Mouse (Mus musculus): ENCODE results near the gene Shc3. TPM values are rescaled to one million over a fixed set of nuclear protein-coding genes. Genes with fewer than 3 reads are reported as not detected.

Shc3 gene
- polyA plus RNA-seq, 1 experiment from 2014 or later, result 5.0 TPM

DNA sequence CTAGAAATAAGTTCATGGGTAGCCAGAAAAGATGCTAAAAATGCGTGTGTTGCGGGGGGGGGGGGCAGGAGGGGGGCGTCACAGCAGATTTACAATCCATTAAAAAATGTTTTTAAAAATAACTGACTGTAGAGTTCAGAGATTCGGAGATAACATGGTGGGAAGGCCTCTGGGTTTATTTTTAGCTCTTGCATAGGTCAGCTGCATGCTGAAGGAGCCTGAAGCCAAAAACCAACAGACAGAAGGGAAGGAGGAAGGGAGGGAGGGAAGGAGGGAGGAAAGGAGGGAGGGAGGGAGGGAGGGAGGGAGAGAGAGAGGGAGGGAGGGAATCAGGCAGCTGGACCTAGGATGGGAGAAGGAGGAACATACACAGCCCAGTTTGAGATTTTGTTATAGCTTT is 18.8 kb upstream of the Shc3 start:
- ATAC-seq (ENCODE audit: low FRiP score, low TSS enrichment) (no peak), DNase-seq (no peak)
- Histone ChIP-seq H3K4me3 (replicated peaks; ENCODE audit: low read depth, low read length) (no peak overlapping the region), H3K4me2 (ENCODE audit: low read length) (no peak overlapping the region), H3K9me3 (ENCODE audit: control insufficient read depth, low read length) (no peaks in the 10 kb centered on the region; the same call in 1 of the 2 replicates), H3K4me1 (ENCODE audit: control insufficient read depth, insufficient read depth, low read length) (no peaks in the 10 kb centered on the region), H3K27me3 (ENCODE audit: control insufficient read depth, insufficient read depth, low read length) (no peaks in the 10 kb centered on the region), H3K27ac (replicated peaks; ENCODE audit: low read depth, low read length) (no peak overlapping the region), H3K9ac (replicated peaks; ENCODE audit: low read length) (no peak overlapping the region), H3K36me3 (ENCODE audit: control insufficient read depth, insufficient read depth, low read length) (no peaks in the 10 kb centered on the region)
- 78% methylated on average over 4 of the region's 4 CpGs for WGBS

DNA sequence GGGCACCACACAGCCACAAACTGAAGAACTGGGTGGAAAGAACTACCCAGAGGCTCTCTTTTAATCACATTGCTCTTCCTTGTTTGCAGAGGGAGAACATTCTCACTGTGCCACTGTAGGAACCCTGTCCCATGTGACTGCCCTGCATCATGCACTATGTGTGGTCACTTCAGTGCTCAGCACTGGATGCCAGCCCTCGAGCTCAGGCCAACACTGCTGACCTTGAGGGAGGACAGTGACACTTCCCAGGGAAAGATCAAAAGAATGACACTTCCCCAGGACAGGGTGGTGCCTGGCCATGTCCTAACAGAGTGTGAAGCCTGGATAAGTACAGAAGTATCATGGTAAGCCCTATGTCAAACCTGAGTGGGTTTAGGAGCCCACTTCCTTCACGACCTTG is 13.0 kb upstream of the Shc3 start:
- DNase-seq (no peak), ATAC-seq (ENCODE audit: low FRiP score, low TSS enrichment) (no peak)
- no peaks in the 10 kb centered on the region for H3K36me3 ChIP-seq (ENCODE audit: control insufficient read depth, insufficient read depth, low read length)
- no peaks in the 10 kb centered on the region for H3K27me3 ChIP-seq (ENCODE audit: control insufficient read depth, insufficient read depth, low read length)
- H3K9me3 ChIP-seq (ENCODE audit: control insufficient read depth, low read length), result no peaks in the 10 kb centered on the region
- no peak overlapping the region for H3K4me3 ChIP-seq (replicated peaks; ENCODE audit: low read depth, low read length)
- H3K9ac ChIP-seq (replicated peaks; ENCODE audit: low read length), result no peak overlapping the region
- H3K27ac ChIP-seq (replicated peaks; ENCODE audit: low read depth, low read length), result no peak overlapping the region
- 78% methylated on average over 2 of the region's 2 CpGs for WGBS
- peaks cover 18% of the 10 kb centered on the region for H3K4me1 ChIP-seq (ENCODE audit: control insufficient read depth, insufficient read depth, low read length)
- H3K4me2 ChIP-seq (ENCODE audit: low read length), result no peak overlapping the region

DNA sequence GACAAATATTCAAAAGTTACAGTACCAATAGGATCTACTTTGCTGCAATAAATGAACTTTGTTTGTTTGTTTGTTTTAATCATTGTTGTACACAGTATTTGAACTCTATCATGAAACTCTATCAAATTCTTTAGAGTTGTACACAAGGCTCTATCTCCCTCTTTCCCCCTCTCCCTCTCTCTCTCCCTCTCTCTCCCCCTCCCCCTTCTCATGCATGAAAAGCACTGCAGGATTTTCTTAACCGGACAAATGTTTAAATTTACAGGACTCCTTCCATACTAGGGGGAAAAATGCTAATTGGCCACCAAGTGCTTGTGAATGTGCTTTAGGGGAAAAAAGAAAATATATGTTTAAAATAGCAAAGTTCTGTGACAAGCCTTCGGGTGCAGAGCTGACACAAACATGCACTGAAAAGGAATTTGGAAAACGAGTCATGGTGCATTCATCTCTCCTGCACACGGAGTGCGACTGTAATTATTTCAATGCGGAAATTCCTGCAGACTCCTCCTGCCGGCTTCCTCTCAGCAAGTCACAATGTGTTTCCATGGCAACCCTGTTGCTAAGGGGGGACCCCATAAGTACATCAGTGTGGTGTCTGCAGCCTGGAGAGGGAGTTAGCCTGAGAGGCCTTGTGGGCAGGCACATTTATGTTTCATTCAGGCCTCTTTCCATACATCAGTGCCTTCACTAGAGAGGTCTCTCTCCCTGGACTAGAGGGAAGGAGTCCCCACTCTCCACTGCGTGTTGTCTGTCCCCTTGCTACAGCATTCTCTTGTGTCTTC is 11.2 kb upstream of the Shc3 start:
- no peak overlapping the region; the same call in 1 of the 2 replicates for H3K9ac ChIP-seq (replicated peaks; ENCODE audit: low read length)

DNA sequence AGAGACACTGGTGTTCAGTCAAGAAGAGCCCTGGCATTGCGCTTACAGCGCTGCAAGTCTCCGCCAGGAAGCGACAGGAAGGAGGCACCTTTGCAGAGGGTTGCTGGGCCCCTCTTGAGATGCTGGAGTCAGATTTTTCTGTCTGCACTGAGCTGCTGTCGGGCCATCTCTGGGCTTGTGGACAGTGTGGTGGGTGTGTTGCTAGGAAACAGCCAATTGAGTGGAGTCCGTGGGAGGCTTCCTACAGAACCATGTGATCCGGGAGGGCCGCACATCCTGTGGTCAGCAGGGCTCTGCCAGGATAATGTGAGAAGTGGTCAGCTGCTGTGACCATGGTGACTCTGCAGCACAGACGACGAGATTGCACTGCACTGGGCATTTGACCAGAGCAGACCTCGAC is 4.6 kb upstream of the Shc3 start:
- H3K4me2 ChIP-seq (ENCODE audit: low read length), result peak overlapping the region; percentile 25; the same call in 1 of the 2 replicates
- H3K4me3 ChIP-seq (replicated peaks; ENCODE audit: low read depth, low read length), result no peak overlapping the region
- DNase-seq, result peak; percentile 49
- no peaks in the 10 kb centered on the region for H3K36me3 ChIP-seq (ENCODE audit: control insufficient read depth, insufficient read depth, low read length)
- WGBS, result 26% methylated on average over 11 of the region's 11 CpGs
- peaks cover 14% of the 10 kb centered on the region for H3K4me1 ChIP-seq (ENCODE audit: control insufficient read depth, insufficient read depth, low read length)
- H3K27ac ChIP-seq (replicated peaks; ENCODE audit: low read depth, low read length), result no peak overlapping the region
- H3K27me3 ChIP-seq (ENCODE audit: control insufficient read depth, insufficient read depth, low read length), result peaks cover 7% of the 10 kb centered on the region
- no peak overlapping the region for H3K9ac ChIP-seq (replicated peaks; ENCODE audit: low read length)
- no peak for ATAC-seq (ENCODE audit: low FRiP score, low TSS enrichment)
- H3K9me3 ChIP-seq (ENCODE audit: control insufficient read depth, low read length), result no peaks in the 10 kb centered on the region

More for the DNA sequence above, 11.2 kb upstream of the Shc3 start:
- 0 out of 2 replicates have a peak overlapping the region, but pooled peaks have one; percentile 1 for H3K4me3 ChIP-seq (replicated peaks; ENCODE audit: low read depth, low read length)
- H3K27ac ChIP-seq (replicated peaks; ENCODE audit: low read depth, low read length), result peak overlapping the region; percentile 61
- ATAC-seq (ENCODE audit: low FRiP score, low TSS enrichment) (peak; percentile 92), DNase-seq (peak; percentile 96)
- no peaks in the 10 kb centered on the region for H3K9me3 ChIP-seq (ENCODE audit: control insufficient read depth, low read length)
- H3K36me3 ChIP-seq (ENCODE audit: control insufficient read depth, insufficient read depth, low read length), result no peaks in the 10 kb centered on the region
- H3K27me3 ChIP-seq (ENCODE audit: control insufficient read depth, insufficient read depth, low read length), result no peaks in the 10 kb centered on the region
- WGBS, result under 1% methylated on average over 8 of the region's 8 CpGs
- H3K4me2 ChIP-seq (ENCODE audit: low read length), result peak overlapping the region; percentile 42
- peaks cover 18% of the 10 kb centered on the region for H3K4me1 ChIP-seq (ENCODE audit: control insufficient read depth, insufficient read depth, low read length)

DNA sequence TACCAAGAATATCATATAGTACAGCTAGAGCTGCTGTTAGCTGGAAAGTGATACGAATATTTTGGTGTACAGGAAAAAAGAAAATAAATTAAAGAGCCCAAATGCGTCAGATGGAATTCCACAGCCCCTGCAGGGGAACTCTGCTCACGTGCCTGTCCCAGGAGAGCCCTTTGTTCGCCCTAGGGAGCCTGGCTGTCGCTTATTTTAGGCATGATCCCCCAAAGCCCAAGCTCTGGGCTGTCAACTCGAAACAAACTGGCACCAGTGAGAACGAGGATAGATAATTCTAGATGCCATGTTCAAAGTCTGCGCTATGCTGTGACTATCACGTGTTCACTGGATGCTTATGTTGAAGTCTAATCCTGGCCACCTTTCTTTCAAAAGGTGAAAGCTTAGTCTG is 892 bp upstream of the Shc3 start:
- Histone ChIP-seq H3K9ac (replicated peaks; ENCODE audit: low read length) (0 out of 2 replicates have a peak overlapping the region, but pooled peaks have one; percentile 23), H3K4me3 (replicated peaks; ENCODE audit: low read depth, low read length) (peak overlapping the region; percentile 58), H3K4me1 (ENCODE audit: control insufficient read depth, insufficient read depth, low read length) (peaks cover 41% of the 10 kb centered on the region), H3K27me3 (ENCODE audit: control insufficient read depth, insufficient read depth, low read length) (peaks cover 22% of the 10 kb centered on the region), H3K36me3 (ENCODE audit: control insufficient read depth, insufficient read depth, low read length) (no peaks in the 10 kb centered on the region), H3K9me3 (ENCODE audit: control insufficient read depth, low read length) (no peaks in the 10 kb centered on the region), H3K27ac (replicated peaks; ENCODE audit: low read depth, low read length) (peak overlapping the region; percentile 66), H3K4me2 (ENCODE audit: low read length) (peak overlapping the region; percentile 99)
- 5% methylated on average over 9 of the region's 9 CpGs for WGBS
- DNase-seq, result peak; percentile 65
- no peak for ATAC-seq (ENCODE audit: low FRiP score, low TSS enrichment)

DNA sequence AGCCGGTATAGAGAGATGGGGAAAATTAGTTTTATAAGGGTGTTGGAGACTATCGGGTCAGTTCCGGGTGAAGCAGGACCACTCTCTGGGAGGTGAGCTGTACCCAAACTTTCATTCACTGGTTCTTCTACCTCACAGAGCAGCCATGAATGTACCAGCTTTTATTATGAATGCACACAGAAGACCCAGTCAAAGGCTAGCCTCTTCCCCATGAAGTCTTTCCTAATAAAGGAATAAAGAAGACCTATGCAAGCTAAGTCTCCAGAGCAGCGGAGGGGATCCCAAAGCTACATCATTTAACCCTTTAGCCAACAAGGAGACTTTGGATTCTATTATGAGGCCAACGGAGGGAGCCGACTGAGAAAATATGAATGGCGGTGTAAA is 458 bp upstream of the Shc3 start:
- ATAC-seq (ENCODE audit: low FRiP score, low TSS enrichment), result peak; percentile 51; the same call in 1 of the 2 replicates
- Histone ChIP-seq H3K36me3 (ENCODE audit: control insufficient read depth, insufficient read depth, low read length) (no peaks in the 10 kb centered on the region), H3K4me2 (ENCODE audit: low read length) (peak overlapping the region; percentile 99), H3K4me3 (replicated peaks; ENCODE audit: low read depth, low read length) (peak overlapping the region; percentile 58), H3K9ac (replicated peaks; ENCODE audit: low read length) (peak overlapping the region; percentile 23; the same call in 1 of the 2 replicates), H3K9me3 (ENCODE audit: control insufficient read depth, low read length) (no peaks in the 10 kb centered on the region), H3K27ac (replicated peaks; ENCODE audit: low read depth, low read length) (peak overlapping the region; percentile 66), H3K4me1 (ENCODE audit: control insufficient read depth, insufficient read depth, low read length) (peaks cover 41% of the 10 kb centered on the region), H3K27me3 (ENCODE audit: control insufficient read depth, insufficient read depth, low read length) (peaks cover 22% of the 10 kb centered on the region)
- DNase-seq, result no peak
- WGBS, result under 1% methylated on average over 7 of the region's 7 CpGs

DNA sequence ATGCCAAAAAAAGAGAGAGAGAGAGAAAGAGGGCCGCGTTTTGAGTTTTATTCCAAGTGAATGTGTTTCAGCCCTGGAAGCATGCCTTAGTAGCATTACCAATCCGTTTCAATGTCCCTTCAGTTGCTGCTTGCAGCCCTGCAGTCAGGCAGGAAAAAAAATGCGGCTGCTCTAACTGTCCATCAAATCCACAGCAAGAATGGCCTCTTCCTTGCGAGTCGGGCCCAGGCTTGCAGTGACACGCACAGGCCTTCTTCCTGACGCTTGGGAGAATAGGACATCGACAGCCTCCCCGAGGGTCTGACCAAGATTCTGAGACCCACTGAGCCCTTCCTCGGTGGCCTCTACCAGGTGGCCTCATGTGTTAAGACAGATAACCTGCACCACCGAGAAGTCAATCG is 718 bp downstream of the Shc3 start:
- Histone ChIP-seq H3K4me2 (ENCODE audit: low read length) (peak overlapping the region; percentile 99), H3K36me3 (ENCODE audit: control insufficient read depth, insufficient read depth, low read length) (no peaks in the 10 kb centered on the region), H3K4me3 (replicated peaks; ENCODE audit: low read depth, low read length) (peak overlapping the region; percentile 58), H3K27me3 (ENCODE audit: control insufficient read depth, insufficient read depth, low read length) (peaks cover 22% of the 10 kb centered on the region), H3K9me3 (ENCODE audit: control insufficient read depth, low read length) (no peaks in the 10 kb centered on the region), H3K27ac (replicated peaks; ENCODE audit: low read depth, low read length) (peak overlapping the region; percentile 86), H3K9ac (replicated peaks; ENCODE audit: low read length) (peak overlapping the region; percentile 57; the same call in 1 of the 2 replicates), H3K4me1 (ENCODE audit: control insufficient read depth, insufficient read depth, low read length) (peaks cover 37% of the 10 kb centered on the region)
- WGBS, result under 1% methylated on average over 13 of the region's 13 CpGs
- ATAC-seq (ENCODE audit: low FRiP score, low TSS enrichment) (peak; percentile 0; the same call in 1 of the 2 replicates), DNase-seq (peak; percentile 68)

DNA sequence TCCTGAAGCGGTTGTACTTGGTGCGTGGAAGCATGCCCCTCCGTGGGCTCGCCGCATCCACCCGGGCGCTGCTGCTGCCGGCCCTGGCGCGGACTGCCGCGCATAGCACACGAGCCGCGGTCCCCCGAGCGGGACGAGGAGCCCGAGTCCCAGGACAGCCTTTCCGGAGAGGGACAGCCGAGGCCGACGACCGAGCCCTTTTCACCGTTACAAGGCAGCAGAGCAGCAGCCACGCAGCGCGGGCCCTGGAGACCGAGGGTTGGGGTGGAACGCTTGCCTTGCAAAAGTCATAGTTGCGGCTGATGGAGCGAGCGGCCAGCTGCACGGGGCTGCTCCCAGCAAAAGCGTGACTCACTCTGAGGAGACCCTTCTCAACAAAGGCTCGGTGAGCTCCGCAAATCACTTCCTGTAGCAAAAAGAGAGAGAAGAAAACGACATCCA is 1.8 kb downstream of the Shc3 start:
- Histone ChIP-seq H3K36me3 (ENCODE audit: control insufficient read depth, insufficient read depth, low read length) (no peaks in the 10 kb centered on the region), H3K9me3 (ENCODE audit: control insufficient read depth, low read length) (no peaks in the 10 kb centered on the region), H3K27ac (replicated peaks; ENCODE audit: low read depth, low read length) (0 out of 2 replicates have a peak overlapping the region, but pooled peaks have one; percentile 26), H3K27me3 (ENCODE audit: control insufficient read depth, insufficient read depth, low read length) (peaks cover 22% of the 10 kb centered on the region), H3K4me1 (ENCODE audit: control insufficient read depth, insufficient read depth, low read length) (peaks cover 37% of the 10 kb centered on the region), H3K9ac (replicated peaks; ENCODE audit: low read length) (peak overlapping the region; percentile 64), H3K4me3 (replicated peaks; ENCODE audit: low read depth, low read length) (peak overlapping the region; percentile 58), H3K4me2 (ENCODE audit: low read length) (peak overlapping the region; percentile 99)
- no peak for ATAC-seq (ENCODE audit: low FRiP score, low TSS enrichment)
- DNase-seq, result peak; percentile 66
- WGBS, result under 1% methylated on average over 38 of the region's 38 CpGs

DNA sequence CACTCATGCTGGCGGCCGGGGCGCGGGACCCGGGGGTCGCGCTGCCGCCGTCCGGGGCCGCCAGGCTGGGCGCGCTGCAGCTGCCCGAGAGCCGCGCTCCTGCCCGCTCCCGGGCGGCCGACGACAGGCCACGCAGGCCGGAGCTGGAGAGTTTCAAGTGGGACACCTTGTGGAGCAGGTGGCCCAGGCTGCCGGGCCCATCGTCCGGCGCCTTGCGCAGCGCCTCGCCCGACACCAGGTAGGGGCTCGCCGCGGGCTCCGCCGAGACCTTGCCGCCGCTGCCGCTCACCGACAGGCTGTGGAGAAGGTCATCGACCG is 2.2 kb downstream of the Shc3 start:
- WGBS, result under 1% methylated on average over 42 of the region's 42 CpGs
- Histone ChIP-seq H3K9ac (replicated peaks; ENCODE audit: low read length) (peak overlapping the region; percentile 64), H3K4me1 (ENCODE audit: control insufficient read depth, insufficient read depth, low read length) (peaks cover 37% of the 10 kb centered on the region), H3K4me3 (replicated peaks; ENCODE audit: low read depth, low read length) (peak overlapping the region; percentile 58), H3K4me2 (ENCODE audit: low read length) (peak overlapping the region; percentile 99), H3K9me3 (ENCODE audit: control insufficient read depth, low read length) (no peaks in the 10 kb centered on the region), H3K27me3 (ENCODE audit: control insufficient read depth, insufficient read depth, low read length) (peaks cover 22% of the 10 kb centered on the region), H3K36me3 (ENCODE audit: control insufficient read depth, insufficient read depth, low read length) (no peaks in the 10 kb centered on the region), H3K27ac (replicated peaks; ENCODE audit: low read depth, low read length) (no peak overlapping the region)
- DNase-seq (no peak), ATAC-seq (ENCODE audit: low FRiP score, low TSS enrichment) (no peak)

Measured in midbrain, embryonic 14.5 days (tissue).